ENCODE assay signal across 8 mouse cellular contexts in the genomic region with DNA sequence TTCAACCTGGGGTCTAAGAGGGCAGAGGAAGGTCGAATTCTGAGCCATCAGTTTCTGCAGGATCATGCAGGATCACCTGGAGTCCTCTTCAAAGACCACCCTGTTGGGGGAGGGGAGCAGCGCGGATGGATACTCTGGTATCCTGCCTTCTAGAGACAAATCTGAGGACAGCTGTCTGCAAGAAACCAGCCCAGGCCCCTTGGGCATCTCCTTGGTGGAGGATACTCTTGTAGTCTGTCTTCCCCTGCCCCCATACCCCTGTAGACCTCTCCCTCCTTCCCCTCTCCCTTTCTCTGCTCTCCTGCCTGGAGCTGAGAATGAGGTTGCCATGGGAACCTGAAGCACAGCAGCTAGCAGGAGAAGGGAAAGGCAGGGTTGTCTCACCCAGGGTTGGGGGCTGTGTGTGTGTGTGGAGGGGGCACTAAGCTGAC. TPM values are rescaled to one million over a fixed set of nuclear protein-coding genes. Genes with fewer than 3 reads are reported as not detected.
DNase-seq lines count a peak whose midpoint lies in the region; ATAC-seq and TF ChIP-seq lines count a peak whose summit lies in the region.

No protein-coding gene starts in this region.

- no peak overlapping the region for H3K9ac ChIP-seq in heart, adult 2 months (ENCODE audit: low read depth, low read length)
- peak overlapping the region; percentile 43 for H3K9ac ChIP-seq in forebrain, embryonic 14.5 days (ENCODE audit: low read length)

- H3K4me3 ChIP-seq in heart, adult 2 months = no peak overlapping the region
- H3K4me3 ChIP-seq in E14TG2a.4 (replicated peaks; ENCODE audit: low read length) = peak overlapping the region; percentile 43
- no peak overlapping the region for H3K4me3 ChIP-seq in forebrain, embryonic 14.5 days (ENCODE audit: low read depth, low read length)
- peak overlapping the region; percentile 42 for H3K4me3 ChIP-seq in midbrain, embryonic 10.5 days

- peak overlapping the region; percentile 35 for H3K4me2 ChIP-seq in forebrain, embryonic 14.5 days (ENCODE audit: low read length)

- peaks cover 34% of the 10 kb centered on the region for H3K36me3 ChIP-seq in heart, adult 2 months (ENCODE audit: control insufficient read depth, insufficient read depth, low read length)
- peaks cover 99% of the 10 kb centered on the region for H3K36me3 ChIP-seq in E14TG2a.4 (ENCODE audit: insufficient read depth, low read length)
- peaks cover 55% of the 10 kb centered on the region for H3K36me3 ChIP-seq in forebrain, embryonic 14.5 days (ENCODE audit: control insufficient read depth, insufficient read depth, low read length)
- peaks cover 55% of the 10 kb centered on the region for H3K36me3 ChIP-seq in midbrain, embryonic 10.5 days

- peaks cover 55% of the 10 kb centered on the region for H3K4me1 ChIP-seq in heart, adult 2 months (ENCODE audit: control insufficient read depth, insufficient read depth, low read length)
- peaks cover 100% of the 10 kb centered on the region for H3K4me1 ChIP-seq in E14TG2a.4 (replicated peaks; ENCODE audit: low read depth, low read length)
- peaks cover 51% of the 10 kb centered on the region for H3K4me1 ChIP-seq in forebrain, embryonic 14.5 days (ENCODE audit: control insufficient read depth, insufficient read depth, low read length)
- peaks cover 99% of the 10 kb centered on the region for H3K4me1 ChIP-seq in midbrain, embryonic 10.5 days

- WGBS in heart, adult 2 months = 74% methylated on average over 3 of the region's 3 CpGs
- WGBS in forebrain, embryonic 14.5 days = 14% methylated on average over 3 of the region's 3 CpGs
- 27% methylated on average over 3 of the region's 3 CpGs for WGBS in midbrain, embryonic 10.5 days

- TF ChIP-seq EP300 in heart, adult 2 months (IDR thresholded peaks at IDR 0.05; ENCODE audit: insufficient read depth, low read depth, low read length) = no peak

- peak; percentile 91 for DNase-seq in heart, adult 11 months
- no peak for DNase-seq in heart, adult 2 months
- DNase-seq in forebrain, embryonic 14.5 days (ENCODE audit: low spot score) = peak; percentile 89
- DNase-seq in midbrain, embryonic 10.5 days (ENCODE audit: low spot score) = peak; percentile 76
- DNase-seq in ovary, postnatal 14 days (ENCODE audit: low spot score) = no peak
- no peak for DNase-seq in urinary bladder, postnatal 36 days (ENCODE audit: low spot score in 2 of 2)
- DNase-seq in adrenal gland, postnatal 14 days = no peak

- H3K27ac ChIP-seq in heart, adult 2 months = no peak overlapping the region
- peak overlapping the region; percentile 85 for H3K27ac ChIP-seq in forebrain, embryonic 14.5 days (ENCODE audit: low read depth, low read length)
- peak overlapping the region; percentile 90 for H3K27ac ChIP-seq in midbrain, embryonic 10.5 days (replicated peaks)

- H3K27me3 ChIP-seq in heart, adult 2 months (ENCODE audit: control insufficient read depth, insufficient read depth, low read length) = no peaks in the 10 kb centered on the region
- H3K27me3 ChIP-seq in E14TG2a.4 (ENCODE audit: insufficient read depth, low read length) = no peaks in the 10 kb centered on the region
- H3K27me3 ChIP-seq in forebrain, embryonic 14.5 days (replicated peaks; ENCODE audit: control insufficient read depth, insufficient read depth, low read length) = no peaks in the 10 kb centered on the region
- 0 out of 2 replicates have a peak, but pooled peaks cover 6% of the 10 kb centered on the region for H3K27me3 ChIP-seq in midbrain, embryonic 10.5 days (ENCODE audit: low read depth, poor library complexity, severe bottlenecking)

- peaks cover 2% of the 10 kb centered on the region for H3K79me2 ChIP-seq in heart, adult 2 months (replicated peaks; ENCODE audit: control insufficient read depth, insufficient read depth, low read length)

- H3K9me3 ChIP-seq in E14TG2a.4 (ENCODE audit: low read length) = no peaks in the 10 kb centered on the region
- no peaks in the 10 kb centered on the region for H3K9me3 ChIP-seq in forebrain, embryonic 14.5 days (replicated peaks; ENCODE audit: control insufficient read depth, low read length)
- no peaks in the 10 kb centered on the region for H3K9me3 ChIP-seq in midbrain, embryonic 10.5 days (replicated peaks)

- no peak for TF ChIP-seq CTCF in heart, adult 2 months (IDR thresholded peaks at IDR 0.05)
- no peak for TF ChIP-seq CTCF in E14TG2a.4 (conservative IDR thresholded peaks at IDR 0.05; ENCODE audit: low read length)

- intact Hi-C loops in heart, adult 2 months (cut with DNase I) = no loop called here

- no peak for TF ChIP-seq POLR2A in heart, adult 2 months (IDR thresholded peaks at IDR 0.05; ENCODE audit: insufficient read depth, low read depth, low read length)

- ATAC-seq in forebrain, embryonic 14.5 days = peak; percentile 86

RNA-seq across cellular contexts. Expression of a gene that starts 13.7 kb away (rescaled TPM):
- total RNA-seq in heart, adult 2 months (2021) = 10 to 100 TPM; 28.2 to 31.6 TPM
- polyA plus RNA-seq in heart, adult 2 months (2012; rRNA removed) = 31.1 and 38.5 TPM in 2 replicates
- polyA plus RNA-seq in forebrain, embryonic 14.5 days (2014; fragmentation: Nextera tagmentation; extraction: Ambion mirVana) = 77.6 and 94.6 TPM in 2 replicates
- polyA plus RNA-seq in midbrain, embryonic 10.5 days (2016; fragmentation: Nextera tagmentation; extraction: Ambion mirVana) = 75.1 and 88.8 TPM in 2 replicates
- 98.2 and 107 TPM in 2 replicates for total RNA-seq in adrenal gland, postnatal 14 days (2021)

RNA-seq across cellular contexts. Expression of a gene that starts 28.1 kb away (rescaled TPM):
- total RNA-seq in heart, adult 2 months (2021) = 1 to 10 TPM in 1 of 2 experiments, under 1 TPM in 1; 0.64 to 1.6 TPM
- polyA plus RNA-seq in heart, adult 2 months (2012; rRNA removed) = 2.3 and 2.7 TPM in 2 replicates
- polyA plus RNA-seq in forebrain, embryonic 14.5 days (2014; fragmentation: Nextera tagmentation; extraction: Ambion mirVana) = 20.3 and 21.5 TPM in 2 replicates
- polyA plus RNA-seq in midbrain, embryonic 10.5 days (2016; fragmentation: Nextera tagmentation; extraction: Ambion mirVana) = 12.6 and 14.3 TPM in 2 replicates
- 2.4 and 3.5 TPM in 2 replicates for total RNA-seq in adrenal gland, postnatal 14 days (2021)

RNA-seq across cellular contexts. Expression of a gene that starts 30.3 kb away (rescaled TPM):
- 100 to 1,000 TPM; 509 to 574 TPM for total RNA-seq in heart, adult 2 months (2021)
- polyA plus RNA-seq in heart, adult 2 months (2012; rRNA removed) = 103 and 140 TPM in 2 replicates
- polyA plus RNA-seq in forebrain, embryonic 14.5 days (2014; fragmentation: Nextera tagmentation; extraction: Ambion mirVana) = 348 and 451 TPM in 2 replicates
- 378 and 451 TPM in 2 replicates for polyA plus RNA-seq in midbrain, embryonic 10.5 days (2016; fragmentation: Nextera tagmentation; extraction: Ambion mirVana)
- 809 and 980 TPM in 2 replicates for total RNA-seq in adrenal gland, postnatal 14 days (2021)

RNA-seq across cellular contexts. Expression of a gene that starts 36.8 kb away (rescaled TPM):
- total RNA-seq in heart, adult 2 months (2021) = not detected
- 0.20 TPM in 1 of 2 replicates, not detected in the other for polyA plus RNA-seq in heart, adult 2 months (2012; rRNA removed)
- 0.50 TPM in 1 of 2 replicates, not detected in the other for polyA plus RNA-seq in forebrain, embryonic 14.5 days (2014; fragmentation: Nextera tagmentation; extraction: Ambion mirVana)
- 0.20 and 0.46 TPM in 2 replicates for polyA plus RNA-seq in midbrain, embryonic 10.5 days (2016; fragmentation: Nextera tagmentation; extraction: Ambion mirVana)
- total RNA-seq in adrenal gland, postnatal 14 days (2021) = not detected in 2 replicates

RNA-seq across cellular contexts. Expression of a gene that starts 46.1 kb away (rescaled TPM):
- total RNA-seq in heart, adult 2 months (2021) = 1 to 10 TPM; 7.6 to 7.9 TPM
- 6.0 and 8.7 TPM in 2 replicates for polyA plus RNA-seq in heart, adult 2 months (2012; rRNA removed)
- 9.9 and 11.1 TPM in 2 replicates for polyA plus RNA-seq in forebrain, embryonic 14.5 days (2014; fragmentation: Nextera tagmentation; extraction: Ambion mirVana)
- 20.5 and 21.8 TPM in 2 replicates for polyA plus RNA-seq in midbrain, embryonic 10.5 days (2016; fragmentation: Nextera tagmentation; extraction: Ambion mirVana)
- total RNA-seq in adrenal gland, postnatal 14 days (2021) = 17.6 and 18.7 TPM in 2 replicates

Comparison
In these comparisons a context has a peak if more than half of its experiments do, and no peak if none do; other contexts are left out.
1. DNase-seq: peak in heart, adult 11 months (single experiment), forebrain, embryonic 14.5 days (single experiment) and midbrain, embryonic 10.5 days (single experiment); none in heart, adult 2 months (0 of 2), ovary, postnatal 14 days (single experiment), urinary bladder, postnatal 36 days (0 of 2) and adrenal gland, postnatal 14 days (single experiment).
2. H3K4me3 ChIP-seq: peak in E14TG2a.4 (single experiment) and midbrain, embryonic 10.5 days (single experiment); none in heart, adult 2 months (single experiment) and forebrain, embryonic 14.5 days (single experiment).